Mouse (Mus musculus): ENCODE data around the gene Rem2. TPM values are rescaled to one million over a fixed set of nuclear protein-coding genes. Genes with fewer than 3 reads are reported as not detected.

The Rem2 gene
- polyA plus RNA-seq, 1 experiment: not detected

GRCm38 (mm10) chr14:54464293-54465005, 11.5 kb upstream of the Rem2 start:
- no peak for TF ChIP-seq POLR2A (IDR thresholded peaks at IDR 0.05; ENCODE audit: borderline replicate concordance, low read depth, low read length)
- TF ChIP-seq CTCF (IDR thresholded peaks at IDR 0.05; ENCODE audit: low read depth, low read length): peak; percentile 63
- Histone ChIP-seq H3K4me3 (ENCODE audit: insufficient read depth, low read length) (peak overlapping the region; percentile 83), H3K27ac (ENCODE audit: insufficient read depth, low read depth, low read length) (peak overlapping the region; percentile 35), H3K4me1 (ENCODE audit: control insufficient read depth, insufficient read depth, low read length) (no peaks in the 10 kb centered on the region)

- H3K4me3 ChIP-seq (ENCODE audit: insufficient read depth, low read length): no peak overlapping the region
- TF ChIP-seq CTCF (IDR thresholded peaks at IDR 0.05; ENCODE audit: low read depth, low read length): no peak
- TF ChIP-seq POLR2A (IDR thresholded peaks at IDR 0.05; ENCODE audit: borderline replicate concordance, low read depth, low read length): no peak
- no peak overlapping the region for H3K27ac ChIP-seq (ENCODE audit: insufficient read depth, low read depth, low read length)
- 0 out of 2 replicates have a peak, but pooled peaks cover 3% of the 10 kb centered on the region for H3K4me1 ChIP-seq (ENCODE audit: control insufficient read depth, insufficient read depth, low read length)
Measured at GRCm38 (mm10) chr14:54471467-54471866, 4.4 kb upstream of the Rem2 start.

GRCm38 (mm10) chr14:54472671-54473070, 3.2 kb upstream of the Rem2 start:
- Histone ChIP-seq H3K27ac (ENCODE audit: insufficient read depth, low read depth, low read length) (no peak overlapping the region), H3K4me3 (ENCODE audit: insufficient read depth, low read length) (no peak overlapping the region), H3K4me1 (ENCODE audit: control insufficient read depth, insufficient read depth, low read length) (0 out of 2 replicates have a peak, but pooled peaks cover 6% of the 10 kb centered on the region)
- TF ChIP-seq CTCF (IDR thresholded peaks at IDR 0.05; ENCODE audit: low read depth, low read length): no peak
- no peak for TF ChIP-seq POLR2A (IDR thresholded peaks at IDR 0.05; ENCODE audit: borderline replicate concordance, low read depth, low read length)

GRCm38 (mm10) chr14:54474744-54475143, 1.2 kb upstream of the Rem2 start:
- no peak for TF ChIP-seq CTCF (IDR thresholded peaks at IDR 0.05; ENCODE audit: low read depth, low read length)
- no peak for TF ChIP-seq POLR2A (IDR thresholded peaks at IDR 0.05; ENCODE audit: borderline replicate concordance, low read depth, low read length)
- Histone ChIP-seq H3K27ac (ENCODE audit: insufficient read depth, low read depth, low read length) (no peak overlapping the region), H3K4me1 (ENCODE audit: control insufficient read depth, insufficient read depth, low read length) (0 out of 2 replicates have a peak, but pooled peaks cover 6% of the 10 kb centered on the region), H3K4me3 (ENCODE audit: insufficient read depth, low read length) (no peak overlapping the region)

GRCm38 (mm10) chr14:54477172-54477909, 1.4 kb downstream of the Rem2 start:
- TF ChIP-seq POLR2A (IDR thresholded peaks at IDR 0.05; ENCODE audit: borderline replicate concordance, low read depth, low read length) (no peak), CTCF (IDR thresholded peaks at IDR 0.05; ENCODE audit: low read depth, low read length) (no peak)
- no peak overlapping the region for H3K27ac ChIP-seq (ENCODE audit: insufficient read depth, low read depth, low read length)
- H3K4me1 ChIP-seq (ENCODE audit: control insufficient read depth, insufficient read depth, low read length): peaks cover 13% of the 10 kb centered on the region; the same call in 1 of the 2 replicates
- H3K4me3 ChIP-seq (ENCODE audit: insufficient read depth, low read length): no peak overlapping the region

GRCm38 (mm10) chr14:54479451-54479920, 3.6 kb downstream of the Rem2 start:
- Histone ChIP-seq H3K4me1 (ENCODE audit: control insufficient read depth, insufficient read depth, low read length) (peaks cover 13% of the 10 kb centered on the region; the same call in 1 of the 2 replicates), H3K27ac (ENCODE audit: insufficient read depth, low read depth, low read length) (no peak overlapping the region), H3K4me3 (ENCODE audit: insufficient read depth, low read length) (peak overlapping the region; percentile 53)
- TF ChIP-seq POLR2A (IDR thresholded peaks at IDR 0.05; ENCODE audit: borderline replicate concordance, low read depth, low read length): no peak
- TF ChIP-seq CTCF (IDR thresholded peaks at IDR 0.05; ENCODE audit: low read depth, low read length): no peak

- Histone ChIP-seq H3K4me1 (ENCODE audit: control insufficient read depth, insufficient read depth, low read length) (peaks cover 13% of the 10 kb centered on the region; the same call in 1 of the 2 replicates), H3K27ac (ENCODE audit: insufficient read depth, low read depth, low read length) (no peak overlapping the region)
- TF ChIP-seq CTCF (IDR thresholded peaks at IDR 0.05; ENCODE audit: low read depth, low read length) (no peak), POLR2A (IDR thresholded peaks at IDR 0.05; ENCODE audit: borderline replicate concordance, low read depth, low read length) (no peak)
Measured at GRCm38 (mm10) chr14:54480673-54481072, 4.8 kb downstream of the Rem2 start.

GRCm38 (mm10) chr14:54481402-54481801, 5.5 kb downstream of the Rem2 start:
- no peak overlapping the region for H3K4me3 ChIP-seq (ENCODE audit: insufficient read depth, low read length)
- no peak overlapping the region for H3K27ac ChIP-seq (ENCODE audit: insufficient read depth, low read depth, low read length)
- H3K4me1 ChIP-seq (ENCODE audit: control insufficient read depth, insufficient read depth, low read length): peaks cover 11% of the 10 kb centered on the region; the same call in 1 of the 2 replicates
- TF ChIP-seq CTCF (IDR thresholded peaks at IDR 0.05; ENCODE audit: low read depth, low read length) (no peak), POLR2A (IDR thresholded peaks at IDR 0.05; ENCODE audit: borderline replicate concordance, low read depth, low read length) (no peak)

More at GRCm38 (mm10) chr14:54480673-54481072, 4.8 kb downstream of the Rem2 start:
- no peak overlapping the region for H3K4me3 ChIP-seq (ENCODE audit: insufficient read depth, low read length)

GRCm38 (mm10) chr14:54482498-54482897, 6.6 kb downstream of the Rem2 start:
- Histone ChIP-seq H3K4me3 (ENCODE audit: insufficient read depth, low read length) (no peak overlapping the region), H3K4me1 (ENCODE audit: control insufficient read depth, insufficient read depth, low read length) (peaks cover 8% of the 10 kb centered on the region; the same call in 1 of the 2 replicates), H3K27ac (ENCODE audit: insufficient read depth, low read depth, low read length) (no peak overlapping the region)
- TF ChIP-seq CTCF (IDR thresholded peaks at IDR 0.05; ENCODE audit: low read depth, low read length): peak; percentile 56; the same call in 1 of the 2 replicates
- TF ChIP-seq POLR2A (IDR thresholded peaks at IDR 0.05; ENCODE audit: borderline replicate concordance, low read depth, low read length): no peak
